Mouse (Mus musculus) adrenal gland, adult 18-20 months (tissue): ENCODE measurements around the gene Lgalsl. TPM values are rescaled to one million over a fixed set of nuclear protein-coding genes. Genes with fewer than 3 reads are reported as not detected.

Experiments used
- DNase-seq, 2 experiments: peaks; one replicate each; pipeline ENCODE4 v3.0.0; 2021 to 2022; ENCODE audit warnings: low spot score in 2 of 2
- total RNA-seq, 2 experiments: library from RNA; stranded (reverse); gene quantifications; 1 replicate in 1 of 2; 2 replicates in 1 of 2; pipeline ENCODE4 v1.2.3; 2021

Lgalsl gene
- total RNA-seq, 2 experiments from 2014 or later, result 18.9 to 23.6 TPM

GRCm38 (mm10) chr11:20785186-20785585 lies 45.7 kb downstream of the Lgalsl start:
- no peak for DNase-seq

- DNase-seq, result no peak
These were observed 46.1 kb downstream of the Lgalsl start for GRCm38 (mm10) chr11:20784776-20785175.

- DNase-seq, result no peak
These were observed 47.4 kb downstream of the Lgalsl start for GRCm38 (mm10) chr11:20783467-20783866.

GRCm38 (mm10) chr11:20782620-20783019 lies 48.2 kb downstream of the Lgalsl start:
- no peak for DNase-seq

- DNase-seq, result no peak
These were observed 50.5 kb downstream of the Lgalsl start for GRCm38 (mm10) chr11:20780312-20780711.

- no peak for DNase-seq
These were observed 51.8 kb downstream of the Lgalsl start for GRCm38 (mm10) chr11:20778861-20779563.

- no peak for DNase-seq
These were observed 52.6 kb downstream of the Lgalsl start for GRCm38 (mm10) chr11:20778298-20778697.

- no peak for DNase-seq
These were observed 54.2 kb downstream of the Lgalsl start for GRCm38 (mm10) chr11:20776668-20777067.

Other genes starting within 250 kb of the Lgalsl start
- 10 to 100 TPM; 46.0 to 56.2 TPM for gene Aftph, start 89.5 kb downstream of the Lgalsl start, total RNA-seq